ENCODE assay signal across 27 mouse cellular contexts in genomic region chr13:92771566-92771965, GRCm38 (mm10). TPM values are rescaled to one million over a fixed set of nuclear protein-coding genes. Genes with fewer than 3 reads are reported as not detected.
DNase-seq lines count a peak whose midpoint lies in the region; ATAC-seq and TF ChIP-seq lines count a peak whose summit lies in the region.
"Had no signal": no experiment of that assay in that cellular context is flagged by ENCODE, and none has a peak within 500 bp of the region (broad histone marks: within the 10 kb centered on the region; RNA-seq: fewer than 3 reads in every experiment).

No protein-coding gene starts in this region.

- no peaks in the 10 kb centered on the region for H3K9me3 ChIP-seq in intestine, embryonic 15.5 days
- no peaks in the 10 kb centered on the region for H3K9me3 ChIP-seq in intestine, postnatal 0 days (ENCODE audit: control insufficient read depth)
- H3K9me3 ChIP-seq: embryonic facial prominence, embryonic 13.5 days; embryonic facial prominence, embryonic 15.5 days; forebrain, embryonic 13.5 days; forebrain, embryonic 15.5 days; G1E had no signal

- no peak overlapping the region for H3K4me3 ChIP-seq in intestine, embryonic 15.5 days (replicated peaks)
- H3K4me3 ChIP-seq in intestine, postnatal 0 days (ENCODE audit: low read depth, low read length), result no peak overlapping the region
- H3K4me3 ChIP-seq: embryonic facial prominence, embryonic 13.5 days; embryonic facial prominence, embryonic 15.5 days; erythroblast, embryonic 14.5 days; forebrain, embryonic 13.5 days; forebrain, embryonic 15.5 days had no signal

- intact Hi-C loops in heart, postnatal 10 days (cut with DNase I), result no loop called here

- H3K4me2 ChIP-seq in intestine, embryonic 15.5 days (replicated peaks), result no peak overlapping the region
- H3K4me2 ChIP-seq in intestine, postnatal 0 days (replicated peaks; ENCODE audit: low read depth), result no peak overlapping the region
- H3K4me2 ChIP-seq: embryonic facial prominence, embryonic 13.5 days; embryonic facial prominence, embryonic 15.5 days; forebrain, embryonic 13.5 days; forebrain, embryonic 15.5 days had no signal

- no peaks in the 10 kb centered on the region for H3K4me1 ChIP-seq in intestine, embryonic 15.5 days (replicated peaks)
- H3K4me1 ChIP-seq in intestine, postnatal 0 days (replicated peaks; ENCODE audit: control insufficient read depth, insufficient read depth, low read length), result no peaks in the 10 kb centered on the region
- H3K4me1 ChIP-seq: embryonic facial prominence, embryonic 13.5 days; embryonic facial prominence, embryonic 15.5 days; forebrain, embryonic 13.5 days; forebrain, embryonic 15.5 days had no signal

- WGBS in intestine, embryonic 15.5 days, result 71% methylated on average over 5 of the region's 5 CpGs
- WGBS in intestine, postnatal 0 days, result 64% methylated on average over 5 of the region's 5 CpGs

- peak; percentile 61; the same call in 1 of the 2 replicates for ATAC-seq in intestine, embryonic 15.5 days
- peak; percentile 43; the same call in 1 of the 2 replicates for ATAC-seq in intestine, postnatal 0 days
- ATAC-seq: activated CD4-positive, CD25-positive, alpha-beta regulatory T cell, adult 4 months; CD4-positive, CD25-positive, alpha-beta regulatory T cell, adult 4 months; forebrain, embryonic 13.5 days; forebrain, embryonic 15.5 days; forebrain, postnatal 0 days; Patski had no signal

- TF ChIP-seq CTCF in intestine, postnatal 0 days (IDR thresholded peaks at IDR 0.05; ENCODE audit: low read depth), result no peak

- DNase-seq in heart, adult 11 months, result peak; percentile 6
- DNase-seq in heart, postnatal 10 days, result no peak
- no peak for DNase-seq in cerebellum, adult 18-20 months
- DNase-seq: adrenal gland, adult 8-10 months; adrenal gland, postnatal 14 days; adrenal gland, postnatal 36 days; B cell, adult 2 months; cerebellum, adult 11-12 months; cerebellum, adult 8-10 months; cerebellum, adult 9-11 months; cerebellum, postnatal 14 days; cerebellum, postnatal 36 days; embryo, embryonic 11 days; forebrain, postnatal 0 days had no signal

- H3K36me3 ChIP-seq in intestine, embryonic 15.5 days, result no peaks in the 10 kb centered on the region
- no peaks in the 10 kb centered on the region for H3K36me3 ChIP-seq in intestine, postnatal 0 days (ENCODE audit: control insufficient read depth, insufficient read depth)
- H3K36me3 ChIP-seq: embryonic facial prominence, embryonic 13.5 days; embryonic facial prominence, embryonic 15.5 days; forebrain, embryonic 15.5 days; G1E had no signal

- no peaks in the 10 kb centered on the region for H3K27me3 ChIP-seq in intestine, embryonic 15.5 days (replicated peaks)
- H3K27me3 ChIP-seq in intestine, postnatal 0 days (replicated peaks; ENCODE audit: control insufficient read depth, insufficient read depth, low read length), result no peaks in the 10 kb centered on the region
- H3K27me3 ChIP-seq: CH12.LX; embryonic facial prominence, embryonic 13.5 days; embryonic facial prominence, embryonic 15.5 days; forebrain, embryonic 13.5 days; forebrain, embryonic 15.5 days had no signal

- H3K9ac ChIP-seq in intestine, embryonic 15.5 days, result no peak overlapping the region
- H3K9ac ChIP-seq in intestine, postnatal 0 days (ENCODE audit: low read depth, low read length), result no peak overlapping the region
- H3K9ac ChIP-seq: embryonic facial prominence, embryonic 13.5 days; embryonic facial prominence, embryonic 15.5 days; forebrain, embryonic 13.5 days; forebrain, embryonic 15.5 days; forebrain, postnatal 0 days had no signal

- H3K27ac ChIP-seq in intestine, embryonic 15.5 days, result no peak overlapping the region
- no peak overlapping the region for H3K27ac ChIP-seq in intestine, postnatal 0 days (ENCODE audit: low read depth, low read length)
- H3K27ac ChIP-seq: embryonic facial prominence, embryonic 13.5 days; embryonic facial prominence, embryonic 15.5 days; forebrain, embryonic 13.5 days; forebrain, embryonic 15.5 days had no signal

RNA-seq across cellular contexts. Expression of gene Thbs4, which starts 23.1 kb away (rescaled TPM):
- 10 to 100 TPM in 1 of 2 experiments, 1 to 10 TPM in 1; 8.9 to 12.4 TPM for total RNA-seq in heart, postnatal 10 days (2021)
- polyA plus RNA-seq in intestine, embryonic 15.5 days (2015; fragmentation: Nextera tagmentation; extraction: Ambion mirVana), result 23.2 TPM in 2 replicates
- 6.3 and 7.1 TPM in 2 replicates for polyA plus RNA-seq in intestine, postnatal 0 days (2015; fragmentation: Nextera tagmentation; extraction: Ambion mirVana)
- total RNA-seq: CH12.LX; common myeloid progenitor, adult 5-6 weeks; G1E had no signal
- polyA plus RNA-seq: activated CD4-positive, CD25-positive, alpha-beta regulatory T cell, adult 4 months; CD4-positive, CD25-positive, alpha-beta regulatory T cell, adult 4 months; erythroblast, embryonic 14.5 days; G1E; Patski had no signal
